Mouse (Mus musculus): ENCODE measurements around the gene Anapc1.

Anapc1 gene

DNA sequence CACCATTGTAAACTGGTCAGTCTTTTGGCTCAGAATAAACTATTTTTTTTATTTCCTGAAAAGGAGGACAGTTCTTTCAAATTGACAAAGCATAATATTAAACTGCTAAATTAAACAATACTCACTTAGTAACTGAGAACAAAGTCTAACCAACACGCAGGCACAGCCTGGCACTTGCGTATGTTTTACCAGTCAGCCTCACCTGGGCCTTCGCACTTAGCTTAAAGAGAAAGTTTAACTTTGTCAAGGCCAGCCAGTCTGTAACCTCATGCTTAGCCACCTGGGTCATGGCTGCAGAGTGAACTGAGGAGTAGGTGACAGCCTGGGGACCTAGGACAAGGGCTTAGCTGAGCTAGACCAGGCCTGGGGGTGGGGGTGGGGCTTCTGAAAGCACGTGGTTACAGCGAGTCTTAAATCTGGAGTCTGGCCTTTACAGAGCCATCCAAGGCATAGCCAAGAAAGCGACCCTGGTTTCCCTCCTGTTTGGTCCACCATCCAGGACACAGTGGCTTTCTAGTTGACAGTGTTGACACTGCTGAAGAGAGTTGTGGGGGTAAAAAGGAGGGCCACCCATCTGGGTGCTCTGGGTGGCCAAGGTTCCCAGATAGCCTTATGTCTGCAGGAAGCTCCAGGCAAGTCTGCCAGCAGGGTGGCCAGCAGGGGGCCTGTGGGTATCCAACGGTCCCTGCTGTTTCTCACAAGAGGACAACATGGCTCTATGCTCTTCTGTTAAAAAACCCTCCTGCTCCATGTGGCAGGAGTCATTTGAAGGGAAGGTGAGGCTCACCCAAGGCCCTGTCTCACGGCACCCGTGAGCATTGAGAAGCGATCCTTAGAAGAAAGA is 120.7 kb downstream of the Anapc1 start:
- peak; percentile 25 for DNase-seq (ENCODE audit: low read depth, low spot score)

DNA sequence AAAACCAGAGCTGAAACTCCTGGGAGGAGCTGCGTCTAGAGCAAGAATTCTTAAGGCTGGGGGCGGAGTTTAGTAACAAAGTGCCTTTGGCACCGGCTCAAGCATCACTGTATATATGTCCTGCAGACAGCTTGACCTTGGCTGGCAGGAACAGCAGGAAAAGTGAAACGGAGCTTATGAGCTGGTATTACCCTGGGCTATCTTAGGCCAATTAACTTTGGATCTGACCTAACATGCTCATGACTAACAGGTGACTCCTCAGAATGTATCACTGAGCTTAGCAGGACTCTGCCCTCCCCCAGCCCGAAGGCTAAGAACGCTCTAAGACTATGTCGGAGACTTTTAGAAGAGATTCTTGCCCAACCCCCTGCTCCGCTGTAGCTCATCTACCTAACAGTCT is 121.3 kb downstream of the Anapc1 start:
- no peak for DNase-seq (ENCODE audit: low read depth, low spot score)

DNA sequence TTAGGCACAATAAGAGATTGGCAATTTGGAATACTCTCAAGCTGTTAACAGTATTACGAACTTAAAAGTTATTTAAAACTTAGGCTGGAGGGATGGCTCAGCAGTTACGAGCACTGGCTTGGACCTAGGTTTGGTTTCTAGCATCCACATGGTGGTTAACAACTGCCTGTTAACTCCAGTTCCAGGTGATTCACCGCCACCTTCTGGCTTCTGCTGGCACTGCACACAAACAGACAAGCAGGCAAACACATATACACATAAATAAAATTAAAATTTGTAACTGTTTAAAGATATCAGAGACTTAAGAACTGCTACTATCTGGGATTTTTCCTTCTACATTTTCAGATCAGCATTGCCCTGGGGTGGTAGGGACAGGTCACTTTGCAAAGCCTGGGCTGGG is 123.0 kb downstream of the Anapc1 start:
- DNase-seq (ENCODE audit: low read depth, low spot score) = no peak
